Mouse (Mus musculus) lung, embryonic 14.5 days (tissue): ENCODE measurements around the gene Shisa5. TPM values are rescaled to one million over a fixed set of nuclear protein-coding genes. Genes with fewer than 3 reads are reported as not detected.

Source experiments
- ATAC-seq: fragments of 200-750 bp; cut with Nextera tagmentation; 2 replicates; pipeline ENCODE4 v1.8.0; 2017; ENCODE audit warnings: mild to moderate bottlenecking, moderate TSS enrichment, moderate library complexity; ENCODE audit not compliant: insufficient read depth
- DNase-seq: peaks from one replicate; pipeline ENCODE4 v3.0.0-alpha.2; 2015
- H3K27ac ChIP-seq: fragments of 300-500 bp; sonication (generic); 2 replicates; pipeline ENCODE4 v1.5.1; 2014; ENCODE audit warnings: low read depth, mild to moderate bottlenecking, moderate library complexity
- H3K27me3 ChIP-seq: fragments of 300-500 bp; sonication (generic); 2 replicates; pipeline ENCODE4 v1.6.1; 2014; ENCODE audit warnings: low read length, control low read depth; ENCODE audit not compliant: insufficient read depth
- H3K36me3 ChIP-seq: fragments of 300-500 bp; sonication (generic); 2 replicates; pipeline ENCODE4 v1.6.1; 2014; ENCODE audit warnings: control low read depth; ENCODE audit not compliant: insufficient read depth
- H3K4me1 ChIP-seq: fragments of 300-500 bp; sonication (generic); 2 replicates; pipeline ENCODE4 v1.6.1; 2014; ENCODE audit warnings: antibody characterized with exemption, control low read depth; ENCODE audit not compliant: insufficient read depth
- H3K4me2 ChIP-seq: fragments of 300-500 bp; sonication (generic); 2 replicates; pipeline ENCODE4 v1.6.1; 2014; ENCODE audit warnings: mild to moderate bottlenecking
- H3K4me3 ChIP-seq: fragments of 300-500 bp; sonication (generic); 2 replicates; pipeline ENCODE4 v1.5.1; 2014; ENCODE audit warnings: low read depth, low read length
- H3K9ac ChIP-seq: fragments of 300-500 bp; sonication (generic); 2 replicates; pipeline ENCODE4 v1.6.1; 2014
- H3K9me3 ChIP-seq: fragments of 300-500 bp; sonication (generic); 2 replicates; pipeline ENCODE4 v1.6.1; 2016; ENCODE audit warnings: low read depth, low read length, control low read depth
- CTCF ChIP-seq: IDR thresholded peaks from 2 replicates; pipeline ENCODE4 v1.5.1; 2016; ENCODE audit warnings: antibody characterized with exemption, low read depth
- WGBS: fragments of 180-500 bp; shearing (Covaris S2); extraction: QIAGEN DNeasy Blood & Tissue Kit; methylation state at CpG from one replicate; pipeline ENCODE4 v1.1.7; 2014; 5-methylcytosine and 5-hydroxymethylcytosine counted together
- polyA plus RNA-seq: library from polyadenylated mRNA; unstranded; fragments of >200 nt; fragmentation: Nextera tagmentation; extraction: Ambion mirVana; gene quantifications from 2 replicates; pipeline ENCODE4 v1.2.1, GENCODE M21; 2014

The Shisa5 gene
- polyA plus RNA-seq, 1 experiment from 2014 or later = 56.6 TPM

DNA sequence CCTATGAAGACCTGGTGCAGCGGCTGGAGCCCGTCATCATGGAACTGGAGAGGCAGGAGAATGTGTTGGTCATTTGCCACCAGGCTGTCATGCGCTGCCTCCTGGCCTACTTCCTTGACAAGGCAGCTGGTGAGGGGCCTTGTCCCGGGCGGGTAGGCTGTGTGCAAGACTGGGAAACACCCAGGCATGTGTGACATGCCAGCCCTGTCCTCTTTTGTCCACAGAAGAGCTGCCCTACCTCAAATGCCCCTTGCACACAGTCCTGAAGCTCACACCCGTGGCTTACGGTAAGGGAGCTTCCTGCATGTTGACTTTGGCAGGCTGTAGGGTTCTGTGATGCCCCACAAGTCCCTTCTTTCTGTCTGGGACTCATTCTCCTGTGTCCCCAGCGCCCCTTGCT is 10.8 kb upstream of the Shisa5 start:
- 73% methylated on average over 8 of the region's 8 CpGs for WGBS
- no peaks in the 10 kb centered on the region for H3K9me3 ChIP-seq
- H3K27me3 ChIP-seq = no peaks in the 10 kb centered on the region
- DNase-seq (no peak), ATAC-seq (no peak)
- no peak overlapping the region for H3K9ac ChIP-seq
- no peak overlapping the region for H3K27ac ChIP-seq
- H3K4me2 ChIP-seq = no peak overlapping the region
- TF ChIP-seq CTCF = no peak
- H3K4me1 ChIP-seq = no peaks in the 10 kb centered on the region
- no peak overlapping the region for H3K4me3 ChIP-seq
- H3K36me3 ChIP-seq = no peaks in the 10 kb centered on the region

DNA sequence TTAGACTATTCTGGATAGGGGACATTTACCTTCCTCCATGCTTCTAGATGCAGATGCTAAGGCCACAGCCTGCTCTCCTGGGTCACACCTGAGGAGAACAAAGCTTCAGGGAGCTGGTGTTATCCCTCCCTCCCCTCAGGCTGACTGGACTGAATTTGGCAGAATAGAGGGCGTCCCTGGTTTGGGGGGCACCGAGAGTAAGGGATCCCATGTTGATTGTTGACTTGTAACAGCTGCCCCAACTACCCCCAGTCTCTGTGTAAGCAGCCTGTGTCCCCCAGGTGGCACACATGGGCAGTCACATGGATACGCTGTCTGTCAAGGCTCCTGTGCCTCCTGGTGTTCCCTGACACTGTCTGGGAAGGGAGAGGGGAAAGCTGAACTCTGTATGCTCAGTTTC is 9.9 kb upstream of the Shisa5 start:
- Histone ChIP-seq H3K4me3 (no peak overlapping the region), H3K27ac (no peak overlapping the region), H3K27me3 (no peaks in the 10 kb centered on the region), H3K36me3 (no peaks in the 10 kb centered on the region), H3K9me3 (no peaks in the 10 kb centered on the region), H3K4me2 (no peak overlapping the region), H3K4me1 (no peaks in the 10 kb centered on the region), H3K9ac (no peak overlapping the region)
- ATAC-seq = no peak
- DNase-seq = no peak
- 79% methylated on average over 3 of the region's 3 CpGs for WGBS
- no peak for TF ChIP-seq CTCF

DNA sequence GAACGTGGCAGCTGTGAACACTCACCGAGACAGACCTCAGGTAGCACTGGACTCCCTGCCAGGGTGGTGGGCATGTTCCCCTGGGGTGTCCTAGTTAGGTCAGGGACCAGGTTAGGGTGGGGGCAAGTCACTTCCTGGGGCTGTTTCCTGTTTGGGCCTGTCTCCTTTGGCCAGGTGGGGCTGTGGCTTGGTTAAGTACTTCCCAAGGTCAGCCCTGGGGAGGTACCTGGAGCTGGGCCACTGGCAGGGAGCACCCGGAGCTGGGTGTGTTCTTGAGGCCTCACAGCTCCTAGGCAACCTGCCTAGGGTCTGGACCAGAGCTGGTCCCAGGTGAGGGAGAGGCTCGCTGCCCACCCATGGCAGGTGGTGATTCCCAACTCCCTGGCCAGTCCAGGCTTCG is 9.4 kb upstream of the Shisa5 start:
- TF ChIP-seq CTCF = no peak
- H3K4me1 ChIP-seq = no peaks in the 10 kb centered on the region
- no peaks in the 10 kb centered on the region for H3K36me3 ChIP-seq
- H3K27ac ChIP-seq = no peak overlapping the region
- no peak overlapping the region for H3K9ac ChIP-seq
- 68% methylated on average over 5 of the region's 5 CpGs for WGBS
- no peak overlapping the region for H3K4me2 ChIP-seq
- DNase-seq = no peak
- H3K9me3 ChIP-seq = no peaks in the 10 kb centered on the region
- ATAC-seq = no peak
- no peaks in the 10 kb centered on the region for H3K27me3 ChIP-seq
- no peak overlapping the region for H3K4me3 ChIP-seq

DNA sequence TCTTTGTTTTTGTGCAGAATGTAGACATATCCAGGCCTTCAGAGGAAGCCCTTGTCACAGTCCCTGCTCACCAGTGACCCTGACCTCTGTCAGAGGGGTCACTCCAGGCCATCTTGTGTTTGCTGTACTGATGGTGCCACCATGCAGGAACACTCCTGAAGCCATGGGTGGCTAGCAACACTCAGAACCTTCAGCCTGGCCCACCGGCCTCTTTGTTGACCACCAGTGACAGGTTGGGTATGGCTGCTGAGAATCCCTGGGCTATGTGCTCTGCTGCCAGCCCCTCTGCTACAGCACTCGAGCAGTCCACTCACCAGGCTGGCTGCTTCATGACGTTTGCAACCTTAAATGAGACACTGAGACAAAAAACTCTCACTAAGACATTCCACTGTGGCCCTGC is 8.1 kb upstream of the Shisa5 start:
- WGBS = 59% methylated on average over 3 of the region's 3 CpGs
- no peak overlapping the region for H3K4me3 ChIP-seq
- H3K9me3 ChIP-seq = no peaks in the 10 kb centered on the region
- no peak overlapping the region for H3K27ac ChIP-seq
- ATAC-seq = no peak
- DNase-seq = no peak
- H3K9ac ChIP-seq = no peak overlapping the region
- no peaks in the 10 kb centered on the region for H3K36me3 ChIP-seq
- no peaks in the 10 kb centered on the region for H3K4me1 ChIP-seq
- no peaks in the 10 kb centered on the region for H3K27me3 ChIP-seq
- H3K4me2 ChIP-seq = no peak overlapping the region
- TF ChIP-seq CTCF = no peak

DNA sequence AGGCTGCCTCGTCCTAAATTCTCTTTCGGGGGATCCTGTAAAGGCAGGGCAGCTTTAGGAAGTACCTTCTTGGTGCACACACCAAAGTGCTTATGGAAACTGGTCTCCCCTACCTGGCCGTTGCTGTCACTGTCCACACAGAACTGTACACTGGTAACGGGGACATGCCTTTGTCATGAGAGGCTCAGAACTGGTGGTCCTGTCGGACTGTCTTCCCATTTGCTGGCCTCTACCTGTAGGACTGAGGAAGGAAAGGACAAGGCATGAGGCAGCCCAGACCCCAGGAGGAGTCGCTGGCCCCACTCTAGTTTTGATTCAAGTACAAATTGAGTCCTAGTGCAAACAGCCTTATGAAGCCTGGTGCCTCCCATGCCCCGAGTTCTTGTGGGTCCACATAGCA is 7.4 kb upstream of the Shisa5 start:
- no peak overlapping the region for H3K9ac ChIP-seq
- no peak for TF ChIP-seq CTCF
- no peaks in the 10 kb centered on the region for H3K36me3 ChIP-seq
- H3K4me2 ChIP-seq = no peak overlapping the region
- H3K27me3 ChIP-seq = no peaks in the 10 kb centered on the region
- H3K4me3 ChIP-seq = no peak overlapping the region
- 87% methylated on average over 7 of the region's 7 CpGs for WGBS
- ATAC-seq = no peak
- H3K4me1 ChIP-seq = no peaks in the 10 kb centered on the region
- DNase-seq = no peak
- no peaks in the 10 kb centered on the region for H3K9me3 ChIP-seq
- H3K27ac ChIP-seq = no peak overlapping the region

DNA sequence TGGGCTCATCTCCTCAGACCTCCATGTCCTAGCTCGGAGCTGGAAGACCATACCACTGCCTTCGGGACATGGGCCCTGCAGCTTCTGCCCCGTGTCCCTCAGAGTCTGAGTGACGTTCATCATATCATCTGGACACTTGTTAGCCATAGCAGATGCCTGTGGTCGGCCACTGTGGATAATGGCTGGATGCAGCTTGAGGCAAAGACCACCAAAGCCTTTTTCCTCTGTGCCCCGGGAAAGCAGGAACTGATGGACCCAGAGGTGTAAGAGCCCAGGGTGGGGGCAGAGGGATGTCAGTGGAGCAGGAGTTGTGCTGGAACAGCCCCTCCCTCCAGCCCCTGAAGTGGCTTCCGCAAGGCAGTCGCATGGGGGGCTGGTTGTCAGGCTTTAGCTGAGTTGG is 6.7 kb upstream of the Shisa5 start:
- Histone ChIP-seq H3K27ac (no peak overlapping the region), H3K9me3 (no peaks in the 10 kb centered on the region), H3K36me3 (no peaks in the 10 kb centered on the region), H3K4me3 (no peak overlapping the region), H3K9ac (no peak overlapping the region), H3K4me2 (no peak overlapping the region), H3K27me3 (no peaks in the 10 kb centered on the region), H3K4me1 (no peaks in the 10 kb centered on the region)
- DNase-seq (no peak), ATAC-seq (no peak)
- TF ChIP-seq CTCF = no peak
- WGBS = 67% methylated on average over 8 of the region's 8 CpGs

DNA sequence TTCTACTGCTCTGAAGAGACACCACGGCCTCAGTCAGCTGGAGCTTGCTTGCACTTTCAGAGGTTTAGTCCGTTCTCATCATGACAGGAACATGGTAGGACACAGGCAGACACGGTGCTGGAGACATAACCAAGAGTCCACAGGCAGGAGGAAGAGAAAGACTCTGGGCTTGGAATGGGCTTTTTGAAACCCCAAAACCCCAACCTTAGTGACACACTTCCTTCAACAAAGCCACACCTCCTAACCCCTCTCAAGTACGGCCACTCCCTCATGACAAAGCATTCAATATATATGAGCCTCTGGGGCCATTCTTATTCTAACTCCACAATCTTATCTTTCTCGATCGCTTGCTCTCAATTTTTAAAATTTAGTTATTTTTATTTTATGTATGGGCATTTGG is 5.9 kb upstream of the Shisa5 start:
- Histone ChIP-seq H3K9ac (no peak overlapping the region), H3K27ac (no peak overlapping the region), H3K36me3 (no peaks in the 10 kb centered on the region), H3K27me3 (no peaks in the 10 kb centered on the region), H3K4me3 (no peak overlapping the region), H3K4me1 (no peaks in the 10 kb centered on the region), H3K9me3 (no peaks in the 10 kb centered on the region), H3K4me2 (no peak overlapping the region)
- ATAC-seq (no peak), DNase-seq (no peak)
- no peak for TF ChIP-seq CTCF
- WGBS = 71% methylated on average over 6 of the region's 6 CpGs

DNA sequence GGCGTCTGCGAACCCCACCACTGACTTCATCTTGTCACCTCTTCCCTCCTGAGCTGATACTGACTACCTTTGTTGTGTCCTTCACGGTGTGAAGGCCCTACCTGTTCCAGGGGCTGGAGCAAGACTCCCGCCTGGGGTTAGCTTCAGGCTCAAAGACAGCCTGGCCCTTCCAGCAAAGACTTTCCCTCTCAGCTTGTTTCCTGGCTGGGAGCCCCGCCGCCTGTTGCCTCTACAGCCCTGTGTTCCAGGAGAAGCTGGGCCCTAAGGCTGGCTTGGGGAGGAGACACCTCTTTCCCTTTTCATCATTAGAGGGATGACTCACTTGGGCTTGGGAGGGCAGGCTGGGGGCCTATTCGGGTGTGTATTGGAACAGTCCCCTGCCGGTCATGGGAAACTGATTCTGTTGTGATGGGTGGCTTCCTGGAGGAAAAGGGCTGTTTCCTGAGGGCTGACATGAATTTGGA is 568 bp downstream of the Shisa5 start:
- peak; percentile 68 for ATAC-seq

More for the DNA sequence above, 568 bp downstream of the Shisa5 start:
- Histone ChIP-seq H3K9me3 (no peaks in the 10 kb centered on the region), H3K36me3 (no peaks in the 10 kb centered on the region), H3K4me1 (peaks cover 9% of the 10 kb centered on the region; the same call in 1 of the 2 replicates), H3K4me2 (peak overlapping the region; percentile 85), H3K9ac (peak overlapping the region; percentile 82), H3K27ac (peak overlapping the region; percentile 73), H3K4me3 (peak overlapping the region; percentile 67), H3K27me3 (no peaks in the 10 kb centered on the region)
- TF ChIP-seq CTCF = no peak
- WGBS = 19% methylated on average over 8 of the region's 8 CpGs
- DNase-seq = peak; percentile 52
